Mouse (Mus musculus) G1E (cell line): ENCODE data around the gene Tab1.

ENCODE experiments used
- CTCF ChIP-seq: IDR thresholded peaks from 2 replicates; pipeline ENCODE4 v1.5.1; 2012; ENCODE audit warnings: low read depth, low read length, inconsistent platforms, mixed read lengths
- GATA2 ChIP-seq: IDR thresholded peaks from 2 replicates; pipeline ENCODE4 v1.6.1; 2012; ENCODE audit warnings: low read depth, low read length, inconsistent platforms, borderline replicate concordance
- TAL1 ChIP-seq: conservative IDR thresholded peaks from 2 replicates; pipeline ENCODE4 v1.6.1; 2012; ENCODE audit warnings: low read depth, low read length, inconsistent platforms, mixed read lengths

DNA sequence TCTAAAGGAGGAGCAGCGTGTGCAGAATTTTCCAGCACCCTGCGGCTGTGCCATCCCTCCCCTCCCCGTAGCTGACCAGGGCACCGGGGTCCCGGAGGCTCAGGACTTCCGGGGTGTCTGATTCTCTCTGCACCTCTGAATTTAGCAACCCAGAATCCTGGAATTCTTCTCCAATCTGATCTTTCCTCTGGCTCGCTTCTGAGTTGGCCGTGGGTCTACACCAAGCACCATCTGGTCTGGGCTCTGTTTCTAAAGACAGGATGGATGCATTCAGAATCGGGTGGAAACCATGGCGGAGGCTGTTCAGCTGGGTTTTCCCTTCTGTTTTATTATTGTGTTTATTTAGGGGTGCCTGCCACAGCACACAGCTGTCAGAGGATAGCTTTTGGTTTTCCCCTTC lies 32.1 kb upstream of the Tab1 start:
- no peak for TF ChIP-seq GATA2
- no peak for TF ChIP-seq CTCF
- no peak for TF ChIP-seq TAL1
